Mouse (Mus musculus) cortical plate, adult 2 months (tissue): Measurements from ENCODE around the gene Csnk2b.

ENCODE experiments used
- CTCF ChIP-seq: fragments of 200-500 bp; IDR thresholded peaks from 2 replicates; pipeline ENCODE4 v1.5.1; 2011; ENCODE audit warnings: mild to moderate bottlenecking, control low read depth, low read length; ENCODE audit not compliant: insufficient read depth; ENCODE audit errors: extremely low read depth
- POLR2A ChIP-seq: fragments of 200-500 bp; IDR thresholded peaks from 2 replicates; pipeline ENCODE4 v1.6.1; 2011; ENCODE audit warnings: mild to moderate bottlenecking, low read length, control low read depth; ENCODE audit not compliant: insufficient read depth; ENCODE audit errors: extremely low read depth

DNA sequence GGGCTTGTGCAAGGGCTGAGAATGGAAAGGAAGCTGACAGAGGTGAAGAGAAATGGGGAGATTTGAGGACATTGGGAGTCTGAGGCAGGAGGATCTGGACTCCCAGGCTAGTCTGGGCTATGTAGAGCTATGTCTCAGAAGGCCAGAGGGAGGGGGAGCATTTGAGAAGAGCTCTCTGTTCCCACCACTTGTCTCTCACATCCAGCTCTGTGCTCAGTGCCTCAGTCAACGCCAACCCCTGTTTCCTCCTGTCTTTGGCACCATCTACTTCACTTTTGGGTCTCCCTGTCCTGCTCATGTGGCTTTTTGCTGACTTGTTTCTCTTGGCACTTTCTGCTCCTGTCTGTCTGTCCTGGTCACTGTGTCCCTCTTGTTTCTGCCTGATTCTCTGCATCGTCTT, 44.6 kb downstream of the Csnk2b start:
- TF ChIP-seq POLR2A (no peak), CTCF (no peak)
